Mouse (Mus musculus): ENCODE data around the gene Trpm2. TPM values are rescaled to one million over a fixed set of nuclear protein-coding genes. Genes with fewer than 3 reads are reported as not detected.

Trpm2 gene
- polyA plus RNA-seq, 1 experiment from 2014 or later = 0.85 TPM

GRCm38 (mm10) chr10:77939685-77940084 is 30.7 kb downstream of the Trpm2 start:
- H3K4me2 ChIP-seq (replicated peaks; ENCODE audit: low read depth) = no peak overlapping the region
- no peaks in the 10 kb centered on the region for H3K9me3 ChIP-seq (ENCODE audit: control insufficient read depth, low read length)
- no peak for TF ChIP-seq CTCF (IDR thresholded peaks at IDR 0.05; ENCODE audit: low read depth)
- no peak for TF ChIP-seq EP300 (optimal IDR thresholded peaks at IDR 0.05)
- H3K36me3 ChIP-seq (ENCODE audit: control insufficient read depth, insufficient read depth, low read length) = no peaks in the 10 kb centered on the region
- WGBS = 59% methylated on average over 2 of the region's 2 CpGs
- H3K4me1 ChIP-seq (replicated peaks; ENCODE audit: control insufficient read depth, insufficient read depth) = no peaks in the 10 kb centered on the region
- H3K27me3 ChIP-seq (ENCODE audit: control insufficient read depth, insufficient read depth, low read length) = no peaks in the 10 kb centered on the region
- H3K27ac ChIP-seq (replicated peaks) = no peak overlapping the region
- ATAC-seq (ENCODE audit: low FRiP score, low TSS enrichment) = no peak
- no peak overlapping the region for H3K4me3 ChIP-seq (ENCODE audit: low read depth, low read length)
- no peak for DNase-seq (ENCODE audit: low spot score)
- H3K9ac ChIP-seq (ENCODE audit: low read length) = no peak overlapping the region

- 79% methylated on average over 10 of the region's 10 CpGs for WGBS
- Histone ChIP-seq H3K36me3 (ENCODE audit: control insufficient read depth, insufficient read depth, low read length) (no peaks in the 10 kb centered on the region), H3K9me3 (ENCODE audit: control insufficient read depth, low read length) (no peaks in the 10 kb centered on the region), H3K4me1 (replicated peaks; ENCODE audit: control insufficient read depth, insufficient read depth) (no peaks in the 10 kb centered on the region), H3K4me3 (ENCODE audit: low read depth, low read length) (no peak overlapping the region), H3K27ac (replicated peaks) (no peak overlapping the region), H3K4me2 (replicated peaks; ENCODE audit: low read depth) (no peak overlapping the region), H3K27me3 (ENCODE audit: control insufficient read depth, insufficient read depth, low read length) (no peaks in the 10 kb centered on the region), H3K9ac (ENCODE audit: low read length) (no peak overlapping the region)
- no peak for DNase-seq (ENCODE audit: low spot score)
- no peak for TF ChIP-seq EP300 (optimal IDR thresholded peaks at IDR 0.05)
- TF ChIP-seq CTCF (IDR thresholded peaks at IDR 0.05; ENCODE audit: low read depth) = no peak
- no peak for ATAC-seq (ENCODE audit: low FRiP score, low TSS enrichment)
Observed at GRCm38 (mm10) chr10:77927375-77927774, 43.0 kb downstream of the Trpm2 start.

DNA sequence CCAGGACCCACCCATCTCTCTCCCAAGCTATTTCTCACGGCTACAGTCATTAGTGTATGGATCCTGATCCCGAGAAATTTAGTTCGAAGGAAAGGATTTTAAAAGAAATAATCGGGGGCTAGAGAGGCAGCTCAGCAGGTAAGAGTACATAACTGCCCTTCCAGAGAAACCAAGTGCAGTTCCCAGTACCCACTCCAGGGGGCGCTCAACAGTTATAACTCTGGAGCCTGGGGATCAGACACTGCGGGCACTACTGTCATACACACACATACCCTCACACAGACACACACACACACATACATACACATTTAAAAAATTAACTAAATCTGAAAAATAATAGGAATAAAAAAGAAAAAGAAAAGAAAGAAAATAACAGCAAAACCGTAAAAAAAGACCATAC is 44.2 kb downstream of the Trpm2 start:
- Histone ChIP-seq H3K27ac (replicated peaks) (no peak overlapping the region), H3K4me2 (replicated peaks; ENCODE audit: low read depth) (no peak overlapping the region), H3K9ac (ENCODE audit: low read length) (no peak overlapping the region), H3K4me1 (replicated peaks; ENCODE audit: control insufficient read depth, insufficient read depth) (no peaks in the 10 kb centered on the region), H3K9me3 (ENCODE audit: control insufficient read depth, low read length) (no peaks in the 10 kb centered on the region), H3K27me3 (ENCODE audit: control insufficient read depth, insufficient read depth, low read length) (no peaks in the 10 kb centered on the region), H3K4me3 (ENCODE audit: low read depth, low read length) (no peak overlapping the region), H3K36me3 (ENCODE audit: control insufficient read depth, insufficient read depth, low read length) (no peaks in the 10 kb centered on the region)
- DNase-seq (ENCODE audit: low spot score) (peak; percentile 67), ATAC-seq (ENCODE audit: low FRiP score, low TSS enrichment) (no peak)
- TF ChIP-seq EP300 (optimal IDR thresholded peaks at IDR 0.05) (no peak), CTCF (IDR thresholded peaks at IDR 0.05; ENCODE audit: low read depth) (peak; percentile 71)
- 35% methylated on average over 7 of the region's 7 CpGs for WGBS

DNA sequence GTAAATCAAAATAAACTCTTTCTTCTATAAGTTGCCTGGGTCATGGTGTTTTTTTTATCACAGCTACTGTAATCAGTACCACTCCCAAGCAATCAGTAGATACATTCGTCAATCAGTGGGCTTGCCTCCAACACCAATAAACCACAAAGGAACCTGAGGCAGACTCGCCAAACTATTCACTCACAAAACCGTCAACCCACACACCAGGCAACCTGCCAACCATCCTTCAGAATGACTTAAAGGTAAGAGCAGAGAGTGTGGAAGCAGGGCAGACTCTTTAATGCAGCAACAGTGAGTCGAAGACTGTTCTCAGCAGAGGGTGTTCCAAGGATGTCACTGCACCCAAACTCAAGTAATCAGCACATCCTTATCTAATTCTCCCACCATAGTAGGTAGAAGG is 47.7 kb downstream of the Trpm2 start:
- Histone ChIP-seq H3K27me3 (ENCODE audit: control insufficient read depth, insufficient read depth, low read length) (no peaks in the 10 kb centered on the region), H3K27ac (replicated peaks) (no peak overlapping the region), H3K9ac (ENCODE audit: low read length) (no peak overlapping the region), H3K4me1 (replicated peaks; ENCODE audit: control insufficient read depth, insufficient read depth) (no peaks in the 10 kb centered on the region), H3K4me3 (ENCODE audit: low read depth, low read length) (no peak overlapping the region), H3K9me3 (ENCODE audit: control insufficient read depth, low read length) (no peaks in the 10 kb centered on the region), H3K36me3 (ENCODE audit: control insufficient read depth, insufficient read depth, low read length) (no peaks in the 10 kb centered on the region), H3K4me2 (replicated peaks; ENCODE audit: low read depth) (no peak overlapping the region)
- TF ChIP-seq EP300 (optimal IDR thresholded peaks at IDR 0.05) (no peak), CTCF (IDR thresholded peaks at IDR 0.05; ENCODE audit: low read depth) (no peak)
- DNase-seq (ENCODE audit: low spot score) (peak; percentile 42), ATAC-seq (ENCODE audit: low FRiP score, low TSS enrichment) (no peak)
- WGBS = 43% methylated on average over 4 of the region's 4 CpGs

DNA sequence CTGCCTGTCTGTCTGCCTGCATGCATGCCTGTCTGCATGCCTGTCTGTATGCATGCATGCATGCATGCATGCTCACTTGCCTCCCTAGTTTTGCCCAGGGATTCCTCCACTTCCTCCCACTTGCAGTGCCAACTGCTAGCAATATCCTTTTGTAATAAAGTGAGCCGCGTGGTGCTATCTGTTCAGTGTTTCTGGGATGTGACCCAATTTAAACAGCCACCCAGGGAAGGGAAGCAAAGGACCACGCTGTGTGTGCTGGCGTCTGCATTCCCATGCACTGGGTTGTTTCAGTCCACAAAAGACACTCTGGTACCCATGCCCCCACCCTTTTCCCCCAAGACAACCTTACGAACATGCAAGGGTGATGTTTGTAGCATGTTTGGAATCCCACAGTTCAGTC is 49.4 kb downstream of the Trpm2 start:
- H3K27ac ChIP-seq (replicated peaks) = no peak overlapping the region
- H3K36me3 ChIP-seq (ENCODE audit: control insufficient read depth, insufficient read depth, low read length) = no peaks in the 10 kb centered on the region
- 58% methylated on average over 5 of the region's 5 CpGs for WGBS
- H3K9me3 ChIP-seq (ENCODE audit: control insufficient read depth, low read length) = no peaks in the 10 kb centered on the region
- H3K27me3 ChIP-seq (ENCODE audit: control insufficient read depth, insufficient read depth, low read length) = no peaks in the 10 kb centered on the region
- DNase-seq (ENCODE audit: low spot score) (no peak), ATAC-seq (ENCODE audit: low FRiP score, low TSS enrichment) (no peak)
- no peaks in the 10 kb centered on the region for H3K4me1 ChIP-seq (replicated peaks; ENCODE audit: control insufficient read depth, insufficient read depth)
- no peak overlapping the region for H3K4me2 ChIP-seq (replicated peaks; ENCODE audit: low read depth)
- H3K4me3 ChIP-seq (ENCODE audit: low read depth, low read length) = no peak overlapping the region
- no peak for TF ChIP-seq CTCF (IDR thresholded peaks at IDR 0.05; ENCODE audit: low read depth)
- no peak for TF ChIP-seq EP300 (optimal IDR thresholded peaks at IDR 0.05)
- H3K9ac ChIP-seq (ENCODE audit: low read length) = no peak overlapping the region

GRCm38 (mm10) chr10:77916636-77917335 is 53.6 kb downstream of the Trpm2 start:
- no peaks in the 10 kb centered on the region for H3K9me3 ChIP-seq (ENCODE audit: control insufficient read depth, low read length)
- no peaks in the 10 kb centered on the region for H3K27me3 ChIP-seq (ENCODE audit: control insufficient read depth, insufficient read depth, low read length)
- 0 out of 2 replicates have a peak, but pooled peaks have one; percentile 30 for ATAC-seq (ENCODE audit: low FRiP score, low TSS enrichment)
- WGBS = 59% methylated on average over 8 of the region's 8 CpGs
- peak; percentile 66 for DNase-seq (ENCODE audit: low spot score)
- H3K4me3 ChIP-seq (ENCODE audit: low read depth, low read length) = no peak overlapping the region
- no peak for TF ChIP-seq EP300 (optimal IDR thresholded peaks at IDR 0.05)
- TF ChIP-seq CTCF (IDR thresholded peaks at IDR 0.05; ENCODE audit: low read depth) = peak; percentile 83
- H3K4me1 ChIP-seq (replicated peaks; ENCODE audit: control insufficient read depth, insufficient read depth) = no peaks in the 10 kb centered on the region
- no peak overlapping the region for H3K27ac ChIP-seq (replicated peaks)
- no peaks in the 10 kb centered on the region for H3K36me3 ChIP-seq (ENCODE audit: control insufficient read depth, insufficient read depth, low read length)
- no peak overlapping the region for H3K9ac ChIP-seq (ENCODE audit: low read length)
- H3K4me2 ChIP-seq (replicated peaks; ENCODE audit: low read depth) = no peak overlapping the region

All from stomach, postnatal 0 days (tissue).